Mouse (Mus musculus) ovary, adult 2 months (tissue): ENCODE measurements around the gene Gm12184. TPM values are rescaled to one million over a fixed set of nuclear protein-coding genes. Genes with fewer than 3 reads are reported as not detected.

Source experiments
- polyA plus RNA-seq: library from polyadenylated mRNA; depleted of rRNA; stranded (reverse); fragments of >200 nt; gene quantifications from 2 replicates; pipeline ENCODE4 v1.2.3, GENCODE M21; 2012; rRNA removed

Gene Gm12184
- 16.3 and 26.6 TPM in 2 replicates for polyA plus RNA-seq

GRCm38 (mm10) chr11:48825979-48826751 lies at the start of gene Gm12184, which contains the start of gene Trim7:
Gm12184 (minus strand) TSS chr11:48826655.
Trim7 (plus strand) TSS chr11:48826140.

GRCm38 (mm10) chr11:48871201-48871772 lies 44.8 kb upstream of the Gm12184 start, which contains the start of gene Irgm1:
Irgm1 (minus strand) TSS chr11:48871683.

DNA sequence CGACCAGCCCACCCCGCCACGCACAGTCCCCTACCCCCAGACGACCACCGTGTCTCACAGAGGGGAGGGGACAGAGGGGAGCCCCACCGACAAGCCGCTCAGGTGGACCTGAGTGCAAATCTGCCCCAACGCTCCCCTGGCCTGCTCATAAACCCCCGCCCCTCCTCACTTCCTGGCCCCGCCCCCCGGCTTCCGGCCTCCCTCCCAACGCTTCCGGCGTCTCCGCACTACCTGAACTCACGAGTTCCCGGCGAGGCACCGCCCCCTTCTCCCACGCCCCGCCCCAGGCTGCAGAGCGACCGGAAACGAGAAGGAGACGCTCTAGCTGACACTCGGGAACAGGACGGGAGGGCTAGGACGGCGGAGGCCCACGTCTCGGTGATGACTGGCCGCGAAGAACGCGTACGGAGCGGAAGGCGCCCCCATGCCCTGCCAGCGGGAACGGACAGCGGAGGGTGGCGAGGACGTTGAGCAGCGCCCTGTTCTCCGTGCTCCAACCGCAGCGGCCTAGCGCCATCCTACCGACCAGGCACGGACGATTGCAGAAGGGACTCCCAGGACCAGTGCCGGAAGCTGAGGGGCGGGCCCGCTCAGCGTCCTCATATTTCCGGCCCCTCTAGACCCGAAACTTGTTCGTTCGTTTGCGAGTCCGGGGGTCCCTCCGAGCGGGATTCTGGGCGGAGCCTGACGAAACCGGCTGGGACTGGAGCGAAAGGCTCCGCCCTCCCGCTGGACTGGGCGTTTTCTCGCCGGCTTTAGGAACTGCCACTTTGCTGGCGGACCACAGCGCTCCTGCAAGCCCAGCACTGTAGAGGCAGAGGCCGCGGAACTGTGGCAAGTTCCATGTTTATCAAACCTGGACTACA lies 9.4 kb downstream of the Gm12184 start, which contains the start of gene Trim41:
TSS of gene Trim41 (minus strand) at position 554 of the 866 bp plus-strand sequence.

GRCm38 (mm10) chr11:48799921-48800701 lies 26.3 kb downstream of the Gm12184 start, which contains the start of gene Rack1:
Rack1 (plus strand) TSS chr11:48800332.

Other genes starting within 250 kb of the Gm12184 start
- 3,049 and 4,867 TPM in 2 replicates for gene Rack1, start 26.3 kb downstream of the Gm12184 start, polyA plus RNA-seq
- gene Trim41, start 9.3 kb downstream of the Gm12184 start, polyA plus RNA-seq, result 33.9 and 35.4 TPM in 2 replicates
- gene Trim7, start 515 bp downstream of the Gm12184 start, polyA plus RNA-seq, result 22.2 and 25.4 TPM in 2 replicates
- gene Irgm1, start 45.0 kb upstream of the Gm12184 start, polyA plus RNA-seq, result 7.1 and 9.1 TPM in 2 replicates
- gene Gm5431, start 75.6 kb upstream of the Gm12184 start, polyA plus RNA-seq, result 0.15 and 0.18 TPM in 2 replicates
- 1.7 and 3.1 TPM in 2 replicates for gene Psme2b, start 119.5 kb upstream of the Gm12184 start, polyA plus RNA-seq
- gene Olfr56, start 152.2 kb upstream of the Gm12184 start, polyA plus RNA-seq, result 0.07 and 0.11 TPM in 2 replicates
- 1.0 and 1.5 TPM in 2 replicates for gene 9930111J21Rik1, start 152.7 kb upstream of the Gm12184 start, polyA plus RNA-seq
- 0.03 and 0.05 TPM in 2 replicates for gene Gm12185, start 165.6 kb upstream of the Gm12184 start, polyA plus RNA-seq
- gene Tgtp1, start 167.5 kb upstream of the Gm12184 start, polyA plus RNA-seq, result 0.43 and 0.56 TPM in 2 replicates
- 0.54 and 1.0 TPM in 2 replicates for gene 9930111J21Rik2, start 224.6 kb upstream of the Gm12184 start, polyA plus RNA-seq
- gene Tgtp2, start 237.6 kb upstream of the Gm12184 start, polyA plus RNA-seq, result 2.0 TPM in 2 replicates
- gene Ifi47, start 249.9 kb upstream of the Gm12184 start, polyA plus RNA-seq, result 2.3 and 4.1 TPM in 2 replicates